In the genomic region with DNA sequence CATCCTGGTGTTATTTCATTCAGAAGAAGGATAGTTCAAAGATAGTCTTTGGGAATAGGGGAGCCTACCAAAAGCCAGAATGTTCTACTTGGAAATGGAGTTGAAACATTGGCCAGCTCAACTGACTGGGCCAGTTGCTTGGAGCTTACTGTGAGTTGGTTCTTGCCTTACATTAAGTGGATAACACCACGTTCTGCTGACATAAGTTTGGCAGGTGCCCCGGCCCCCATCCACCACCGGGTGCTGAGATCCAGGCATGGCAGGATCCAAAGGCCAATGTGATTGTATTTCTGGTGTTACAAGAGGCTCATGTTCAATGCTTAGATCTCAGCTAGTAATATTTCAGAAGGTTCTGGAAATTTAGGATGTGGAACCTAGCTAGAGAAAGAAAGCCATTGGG, we compare ENCODE assay signal across 25 mouse cellular contexts.
"Had no signal": no experiment of that assay in that cellular context is flagged by ENCODE, and none has a peak within 500 bp of the region (broad histone marks: within the 10 kb centered on the region; RNA-seq: fewer than 3 reads in every experiment).

No protein-coding gene starts in this region.

- H3K9me3 ChIP-seq: heart, embryonic 10.5 days; hindbrain, embryonic 10.5 days; hindbrain, embryonic 12.5 days; intestine, embryonic 15.5 days; limb, embryonic 10.5 days; limb, embryonic 12.5 days; liver, embryonic 13.5 days; liver, embryonic 15.5 days had no signal

- H3K9ac ChIP-seq: hindbrain, embryonic 12.5 days; hindbrain, embryonic 14.5 days; intestine, embryonic 15.5 days; limb, embryonic 12.5 days; liver, embryonic 13.5 days; liver, embryonic 15.5 days; liver, postnatal 0 days had no signal

- H3K27ac ChIP-seq: heart, embryonic 10.5 days; hindbrain, embryonic 10.5 days; hindbrain, embryonic 12.5 days; hindbrain, embryonic 14.5 days; intestine, embryonic 15.5 days; layer of hippocampus, adult 2 months; left cerebral cortex, adult 2 months; limb, embryonic 10.5 days; limb, embryonic 12.5 days; liver, embryonic 13.5 days; liver, embryonic 15.5 days had no signal

- DNase-seq: gastrocnemius, postnatal 14 days; heart, postnatal 14 days; kidney, adult 18-20 months; kidney, adult 8-10 months; kidney, postnatal 10 days; kidney, postnatal 25 days; kidney, postnatal 4 days; liver; liver, embryonic 13.5 days; liver, postnatal 0 days had no signal

- H3K4me1 ChIP-seq: heart, embryonic 10.5 days; hindbrain, embryonic 10.5 days; hindbrain, embryonic 12.5 days; intestine, embryonic 15.5 days; limb, embryonic 10.5 days; limb, embryonic 12.5 days; liver, embryonic 13.5 days; liver, embryonic 15.5 days had no signal

- H3K4me3 ChIP-seq: heart, embryonic 10.5 days; hindbrain, embryonic 10.5 days; hindbrain, embryonic 12.5 days; intestine, embryonic 15.5 days; layer of hippocampus, adult 2 months; left cerebral cortex, adult 2 months; limb, embryonic 10.5 days; limb, embryonic 12.5 days; liver, embryonic 13.5 days; liver, embryonic 15.5 days had no signal

- ATAC-seq: forebrain, embryonic 16.5 days; hindbrain, embryonic 16.5 days; inflammation-experienced regulatory T-cells, adult 6 months; intestine, embryonic 15.5 days; intestine, postnatal 0 days; liver, postnatal 0 days had no signal

- H3K4me2 ChIP-seq: hindbrain, embryonic 12.5 days; hindbrain, embryonic 14.5 days; intestine, embryonic 15.5 days; limb, embryonic 12.5 days; liver, embryonic 11.5 days; liver, embryonic 13.5 days; liver, embryonic 15.5 days had no signal

- H3K27me3 ChIP-seq: hindbrain, embryonic 12.5 days; intestine, embryonic 15.5 days; limb, embryonic 12.5 days; liver, embryonic 13.5 days; liver, embryonic 15.5 days had no signal

- H3K36me3 ChIP-seq: heart, embryonic 10.5 days; hindbrain, embryonic 10.5 days; hindbrain, embryonic 12.5 days; intestine, embryonic 15.5 days; limb, embryonic 10.5 days; limb, embryonic 12.5 days; liver, embryonic 13.5 days; liver, embryonic 15.5 days had no signal
